Mouse (Mus musculus) embryonic facial prominence, embryonic 12.5 days (tissue): ENCODE measurements around the gene Prkch. TPM values are rescaled to one million over a fixed set of nuclear protein-coding genes. Genes with fewer than 3 reads are reported as not detected.

Experiments used
- ATAC-seq: fragments of 200-750 bp; cut with Nextera tagmentation; 2 replicates; pipeline ENCODE4 v1.8.0; 2017; ENCODE audit not compliant: insufficient number of reproducible peaks, insufficient read depth, low FRiP score, low TSS enrichment
- H3K27ac ChIP-seq: fragments of 300-500 bp; sonication (generic); 2 replicates; pipeline ENCODE4 v1.5.1; 2016; ENCODE audit warnings: mild to moderate bottlenecking
- H3K27me3 ChIP-seq: fragments of 300-500 bp; sonication (generic); 2 replicates; pipeline ENCODE4 v1.6.1; 2016; ENCODE audit warnings: mild to moderate bottlenecking, moderate library complexity
- H3K36me3 ChIP-seq: fragments of 300-500 bp; sonication (generic); 2 replicates; pipeline ENCODE4 v1.6.1; 2016; ENCODE audit warnings: mild to moderate bottlenecking
- H3K4me1 ChIP-seq: fragments of 300-500 bp; sonication (generic); 2 replicates; pipeline ENCODE4 v1.6.1; 2016
- H3K4me2 ChIP-seq: fragments of 300-500 bp; sonication (generic); replicated peaks from 2 replicates; pipeline ENCODE4 v1.6.1; 2016; ENCODE audit warnings: mild to moderate bottlenecking, moderate library complexity
- H3K4me3 ChIP-seq: fragments of 300-500 bp; sonication (generic); 2 replicates; pipeline ENCODE4 v1.5.1; 2016; ENCODE audit warnings: mild to moderate bottlenecking
- H3K9ac ChIP-seq: fragments of 300-500 bp; sonication (generic); 2 replicates; pipeline ENCODE4 v1.6.1; 2016; ENCODE audit warnings: mild to moderate bottlenecking, moderate library complexity
- H3K9me3 ChIP-seq: fragments of 300-500 bp; sonication (generic); 2 replicates; pipeline ENCODE4 v1.6.1; 2016; ENCODE audit warnings: mild to moderate bottlenecking, moderate library complexity
- WGBS: fragments of 180-500 bp; shearing (Covaris S2); methylation state at CpG from one replicate; pipeline ENCODE4 v1.1.7; 2016; 5-methylcytosine and 5-hydroxymethylcytosine counted together
- polyA plus RNA-seq: library from polyadenylated mRNA; unstranded; fragments of >200 nt; fragmentation: Nextera tagmentation; extraction: Ambion mirVana; gene quantifications from 2 replicates; pipeline ENCODE4 v1.2.1, GENCODE M21; 2016

Prkch gene
- polyA plus RNA-seq, 1 experiment from 2014 or later, result 13.9 TPM

DNA sequence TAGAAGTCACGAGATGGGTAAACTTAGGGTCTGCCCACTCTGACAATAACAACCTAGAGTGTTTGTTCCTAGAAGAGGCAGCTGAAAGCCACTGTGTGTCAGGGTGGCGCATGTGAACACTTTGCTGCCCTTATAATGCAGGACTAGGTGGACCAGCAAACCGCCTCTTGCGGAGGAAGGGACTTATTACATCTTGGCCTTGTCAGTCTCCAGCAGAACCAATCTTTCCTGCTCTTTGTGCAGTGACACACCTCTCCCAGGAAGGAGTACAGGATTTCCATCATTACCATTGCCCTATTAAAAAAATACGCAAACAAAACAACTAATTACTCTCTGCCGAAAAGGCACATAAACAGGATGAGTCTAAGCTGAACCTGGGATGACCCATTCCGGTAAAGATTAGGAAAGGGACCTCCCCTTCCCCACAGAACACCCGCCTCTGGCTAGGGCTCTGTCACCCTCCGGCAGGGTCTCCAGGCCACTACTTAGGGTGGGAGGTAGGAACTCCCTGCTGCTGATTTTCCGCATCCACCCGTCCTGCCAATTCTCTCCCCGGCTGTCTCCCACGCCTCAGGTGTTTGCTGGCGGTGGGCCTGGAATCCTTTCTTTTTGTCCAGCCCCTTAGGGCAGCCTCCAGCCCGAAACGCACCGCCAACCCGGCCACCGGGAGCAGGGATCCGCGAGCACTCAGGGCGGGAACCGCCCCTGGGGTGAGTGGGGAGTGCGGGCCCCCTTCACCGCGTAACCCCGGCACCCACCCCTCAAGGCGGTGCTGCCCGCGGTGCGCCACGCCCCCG lies 585 bp upstream of the Prkch start:
- ATAC-seq, result peak; percentile 62; the same call in 1 of the 2 replicates
- Histone ChIP-seq H3K4me3 (peak overlapping the region; percentile 62), H3K27ac (peak overlapping the region; percentile 61; the same call in 1 of the 2 replicates), H3K4me1 (0 out of 2 replicates have a peak, but pooled peaks cover 12% of the 10 kb centered on the region), H3K9me3 (no peaks in the 10 kb centered on the region), H3K27me3 (peaks cover 22% of the 10 kb centered on the region), H3K36me3 (no peaks in the 10 kb centered on the region), H3K9ac (peak overlapping the region; percentile 72), H3K4me2 (peak overlapping the region; percentile 84)
- 4% methylated on average over 33 of the region's 33 CpGs for WGBS

DNA sequence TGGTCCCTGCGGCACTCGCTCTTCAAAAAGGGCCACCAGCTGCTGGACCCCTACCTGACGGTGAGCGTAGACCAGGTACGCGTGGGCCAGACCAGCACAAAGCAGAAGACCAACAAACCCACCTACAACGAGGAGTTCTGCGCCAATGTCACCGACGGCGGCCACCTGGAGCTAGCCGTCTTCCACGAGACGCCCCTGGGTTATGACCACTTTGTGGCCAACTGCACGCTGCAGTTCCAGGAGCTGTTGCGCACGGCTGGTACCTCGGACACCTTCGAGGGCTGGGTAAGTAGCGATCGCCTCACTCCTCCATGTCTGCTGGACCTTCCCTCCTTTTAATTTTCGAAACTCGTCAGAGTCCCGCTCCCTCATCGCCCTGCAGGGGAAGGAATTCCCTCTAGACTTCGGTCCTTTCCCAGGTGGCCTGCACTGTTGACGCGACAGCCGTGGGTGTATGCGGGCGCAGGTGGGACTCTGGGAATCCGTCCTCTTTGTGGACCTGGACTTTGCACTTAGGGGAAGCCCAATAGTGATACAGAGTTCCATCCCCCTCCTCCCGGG lies 725 bp downstream of the Prkch start:
- H3K4me2 ChIP-seq, result peak overlapping the region; percentile 84
- H3K4me3 ChIP-seq, result peak overlapping the region; percentile 62
- 0 out of 2 replicates have a peak, but pooled peaks cover 12% of the 10 kb centered on the region for H3K4me1 ChIP-seq
- ATAC-seq, result peak; percentile 57
- H3K9me3 ChIP-seq, result no peaks in the 10 kb centered on the region
- H3K36me3 ChIP-seq, result no peaks in the 10 kb centered on the region
- WGBS, result under 1% methylated on average over 33 of the region's 33 CpGs
- H3K27ac ChIP-seq, result 0 out of 2 replicates have a peak overlapping the region, but pooled peaks have one; percentile 61
- peaks cover 22% of the 10 kb centered on the region for H3K27me3 ChIP-seq
- peak overlapping the region; percentile 72 for H3K9ac ChIP-seq

DNA sequence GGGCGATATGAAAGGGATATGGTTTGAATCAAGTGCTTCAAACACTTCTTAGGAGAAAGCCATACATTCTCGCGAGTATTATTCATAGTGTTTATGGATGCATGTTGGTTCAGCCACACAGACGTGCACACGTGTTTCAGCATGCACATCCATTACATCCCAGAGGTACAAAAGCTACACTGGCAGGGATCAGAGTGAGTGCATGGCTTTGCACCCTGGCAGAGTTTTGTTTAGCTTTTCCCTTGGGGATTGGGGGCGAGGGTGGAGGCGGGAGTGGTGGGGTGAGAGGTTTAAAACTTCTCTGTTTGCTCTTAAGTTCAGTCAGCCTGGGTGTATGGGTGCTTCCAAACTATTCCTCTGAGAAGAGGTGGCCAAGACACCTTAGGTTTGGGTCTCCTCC lies 1.3 kb downstream of the Prkch start:
- Histone ChIP-seq H3K4me3 (peak overlapping the region; percentile 62), H3K9ac (peak overlapping the region; percentile 20; the same call in 1 of the 2 replicates), H3K4me1 (0 out of 2 replicates have a peak, but pooled peaks cover 12% of the 10 kb centered on the region), H3K27ac (no peak overlapping the region), H3K4me2 (peak overlapping the region; percentile 84), H3K9me3 (no peaks in the 10 kb centered on the region), H3K36me3 (no peaks in the 10 kb centered on the region), H3K27me3 (peaks cover 19% of the 10 kb centered on the region)
- ATAC-seq, result no peak
- WGBS, result 2% methylated on average over 7 of the region's 7 CpGs

DNA sequence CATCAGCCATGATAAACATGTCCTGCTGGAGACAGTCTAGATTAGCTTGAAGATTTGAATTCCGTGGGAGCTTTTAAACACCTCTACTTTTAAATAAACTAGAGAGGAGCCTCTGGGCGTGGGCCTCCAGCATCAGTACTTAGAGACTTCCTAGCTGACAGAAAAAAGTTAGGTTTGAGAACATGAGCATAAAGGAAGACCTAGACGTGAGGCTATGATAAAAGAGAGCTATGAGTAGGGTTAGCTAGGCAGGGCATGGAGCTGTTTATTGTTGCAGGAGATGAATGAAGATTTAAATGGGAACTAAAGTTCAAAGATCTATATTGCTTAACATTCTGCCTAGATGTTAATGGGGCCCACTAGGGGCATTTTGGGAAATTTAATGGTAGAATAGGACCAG lies 2.7 kb downstream of the Prkch start:
- H3K9me3 ChIP-seq, result no peaks in the 10 kb centered on the region
- peaks cover 16% of the 10 kb centered on the region for H3K27me3 ChIP-seq
- WGBS, result 64% methylated on average over 3 of the region's 3 CpGs
- no peak overlapping the region for H3K4me3 ChIP-seq
- 0 out of 2 replicates have a peak, but pooled peaks cover 12% of the 10 kb centered on the region for H3K4me1 ChIP-seq
- H3K36me3 ChIP-seq, result no peaks in the 10 kb centered on the region
- no peak overlapping the region for H3K4me2 ChIP-seq
- no peak for ATAC-seq
- no peak overlapping the region for H3K27ac ChIP-seq
- H3K9ac ChIP-seq, result no peak overlapping the region

DNA sequence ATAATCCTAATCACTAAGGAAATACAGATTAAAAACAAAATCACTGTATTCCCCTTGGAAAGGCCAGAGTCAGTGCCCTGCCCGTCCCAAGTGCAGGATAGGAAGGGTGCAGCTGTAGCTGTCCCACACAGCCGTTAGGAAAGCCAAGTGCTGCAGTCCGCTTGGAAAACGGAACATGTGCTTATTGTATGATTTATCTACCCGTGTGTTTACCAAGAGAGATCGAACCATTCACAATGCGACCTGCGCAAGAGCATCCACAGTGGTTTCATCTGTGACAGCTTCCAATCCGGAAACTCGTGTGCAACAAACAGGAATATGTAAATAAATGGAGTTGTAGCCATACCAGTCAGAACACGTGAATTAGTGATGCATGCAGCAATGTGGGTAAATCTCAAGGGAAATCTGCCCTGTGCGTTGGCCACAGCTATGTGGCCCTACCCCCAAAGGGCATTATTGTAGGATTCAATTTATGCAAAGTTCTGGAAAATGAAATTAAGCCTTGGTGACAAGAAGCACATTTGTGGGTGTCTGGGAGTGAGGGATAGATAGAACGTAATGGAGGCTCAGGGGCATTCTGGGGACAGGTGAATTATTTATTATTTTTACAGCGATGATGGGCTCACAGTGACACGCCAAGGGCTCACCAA lies 6.2 kb downstream of the Prkch start:
- 84% methylated on average over 15 of the region's 15 CpGs for WGBS
- no peaks in the 10 kb centered on the region for H3K36me3 ChIP-seq

DNA sequence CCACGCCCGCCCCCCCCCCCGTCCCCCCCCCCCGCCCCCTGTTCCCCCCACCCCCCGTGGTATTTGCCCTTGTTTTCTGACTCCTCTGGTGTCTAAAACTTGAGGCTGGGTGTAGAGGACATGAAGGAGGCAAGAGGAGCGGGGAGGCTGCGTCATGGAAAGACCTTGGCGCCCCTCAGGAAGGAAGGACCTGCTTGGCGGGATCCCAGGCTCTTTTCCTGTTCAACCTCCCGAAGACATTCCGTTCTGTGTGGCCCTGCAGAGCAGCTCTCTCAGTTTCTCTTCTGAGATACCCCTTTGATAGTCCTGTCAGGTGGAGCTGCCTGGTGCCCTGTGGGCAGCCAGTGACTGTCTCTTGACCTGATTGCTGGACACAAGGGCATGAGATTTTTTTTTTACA lies 7.0 kb downstream of the Prkch start:
- ATAC-seq, result no peak

More for the DNA sequence above, 6.2 kb downstream of the Prkch start:
- Histone ChIP-seq H3K4me2 (no peak overlapping the region), H3K9ac (no peak overlapping the region), H3K27me3 (peaks cover 12% of the 10 kb centered on the region), H3K9me3 (no peaks in the 10 kb centered on the region), H3K27ac (no peak overlapping the region), H3K4me1 (0 out of 2 replicates have a peak, but pooled peaks cover 4% of the 10 kb centered on the region), H3K4me3 (no peak overlapping the region)
- no peak for ATAC-seq

DNA sequence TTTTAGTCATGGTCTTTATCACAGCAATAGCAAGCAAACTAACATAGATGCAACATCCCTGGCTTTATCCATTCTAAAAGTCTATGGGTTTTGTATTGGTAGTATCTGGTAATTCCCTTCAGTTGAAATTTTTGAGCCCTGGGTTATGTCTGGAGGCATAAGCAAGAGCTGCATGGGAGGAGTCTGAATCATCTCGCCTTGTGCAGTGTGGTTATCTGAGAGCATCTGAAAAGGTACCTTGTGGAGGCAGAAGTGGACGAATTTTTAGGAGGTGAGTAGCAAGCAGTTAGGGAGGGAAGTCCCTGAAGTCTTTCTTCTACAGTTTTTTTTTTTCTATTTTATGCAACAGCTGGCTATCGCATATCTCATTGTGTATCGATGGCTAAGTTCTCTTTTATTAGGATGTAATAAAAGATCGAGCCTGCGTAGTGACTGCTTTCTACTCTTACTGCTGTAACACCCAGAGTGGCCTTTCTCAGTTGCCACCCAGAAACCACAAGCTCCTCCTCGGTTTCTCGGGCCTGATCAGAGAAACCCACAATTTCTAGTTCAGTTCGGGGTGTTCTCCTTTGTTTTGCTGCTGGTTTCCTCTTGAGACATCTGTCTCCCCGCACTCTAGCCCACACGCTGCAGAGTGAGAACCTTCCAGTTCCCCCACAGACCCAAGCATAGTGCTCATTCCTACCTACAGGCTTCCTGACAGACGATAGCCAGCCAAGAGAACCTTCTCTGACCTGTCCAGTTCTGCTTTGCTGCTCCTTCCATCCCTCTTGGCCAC lies 8.6 kb downstream of the Prkch start:
- H3K9me3 ChIP-seq, result no peaks in the 10 kb centered on the region
- no peaks in the 10 kb centered on the region for H3K36me3 ChIP-seq
- H3K9ac ChIP-seq, result no peak overlapping the region
- ATAC-seq, result no peak
- H3K27me3 ChIP-seq, result no peaks in the 10 kb centered on the region
- H3K27ac ChIP-seq, result no peak overlapping the region
- peaks cover 3% of the 10 kb centered on the region; the same call in 1 of the 2 replicates for H3K4me1 ChIP-seq
- H3K4me3 ChIP-seq, result no peak overlapping the region
- 89% methylated on average over 12 of the region's 12 CpGs for WGBS
- H3K4me2 ChIP-seq, result no peak overlapping the region

More for the DNA sequence above, 7.0 kb downstream of the Prkch start:
- WGBS, result 71% methylated on average over 11 of the region's 11 CpGs
- Histone ChIP-seq H3K4me2 (no peak overlapping the region), H3K9ac (no peak overlapping the region), H3K27me3 (peaks cover 6% of the 10 kb centered on the region; the same call in 1 of the 2 replicates), H3K4me1 (no peaks in the 10 kb centered on the region), H3K36me3 (no peaks in the 10 kb centered on the region), H3K4me3 (no peak overlapping the region), H3K9me3 (no peaks in the 10 kb centered on the region), H3K27ac (no peak overlapping the region)

DNA sequence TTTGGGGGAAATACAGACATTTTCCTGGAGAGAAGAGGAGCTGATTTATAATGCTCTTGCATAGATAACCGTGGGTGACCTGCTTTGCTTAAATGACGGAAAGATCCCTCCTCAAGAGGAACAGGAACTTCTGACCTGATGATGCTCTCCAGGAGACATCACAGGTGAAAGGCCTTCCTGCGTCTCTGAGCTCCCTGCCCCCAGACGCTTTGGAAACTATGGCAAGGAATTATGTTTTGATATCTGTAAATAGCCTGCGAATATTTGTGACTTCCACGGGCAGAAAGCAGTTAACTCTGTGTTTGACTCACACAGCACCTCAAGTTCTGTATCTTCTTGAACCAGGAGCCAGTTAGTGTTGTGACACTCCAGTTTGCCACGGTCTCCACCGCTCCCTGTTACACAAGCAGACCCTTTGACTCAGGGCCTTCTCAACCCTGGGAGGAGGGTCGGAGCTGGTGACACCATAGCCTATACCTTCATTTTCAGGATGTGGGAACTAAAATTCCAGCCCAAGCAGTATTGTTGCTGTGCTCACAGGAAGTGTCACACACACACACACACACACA lies 9.7 kb downstream of the Prkch start:
- Histone ChIP-seq H3K4me3 (no peak overlapping the region), H3K4me2 (no peak overlapping the region), H3K36me3 (no peaks in the 10 kb centered on the region), H3K9ac (no peak overlapping the region), H3K27me3 (no peaks in the 10 kb centered on the region), H3K27ac (no peak overlapping the region), H3K9me3 (no peaks in the 10 kb centered on the region), H3K4me1 (peaks cover 5% of the 10 kb centered on the region; the same call in 1 of the 2 replicates)
- ATAC-seq, result no peak
- WGBS, result 86% methylated on average over 9 of the region's 9 CpGs

DNA sequence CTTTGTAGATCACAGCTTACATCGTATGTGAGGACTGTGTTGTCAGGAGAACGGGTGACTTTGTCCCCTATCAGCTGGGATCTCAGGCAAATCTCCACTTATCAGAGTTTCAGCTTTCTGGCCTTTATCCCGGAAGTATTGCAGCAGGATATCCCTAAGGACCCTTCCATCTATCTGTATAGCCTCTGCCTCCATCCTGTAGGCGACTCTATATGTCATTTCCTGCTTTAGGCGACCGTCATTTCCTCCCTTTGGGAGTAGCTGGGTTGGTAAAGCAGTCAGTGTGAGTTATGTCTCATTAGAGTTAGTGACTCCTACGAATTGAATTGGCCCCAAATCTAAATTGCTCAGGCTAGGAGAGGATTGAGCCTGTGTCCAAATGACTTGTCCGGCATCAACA lies 10.6 kb downstream of the Prkch start:
- H3K36me3 ChIP-seq, result no peaks in the 10 kb centered on the region
- H3K4me2 ChIP-seq, result no peak overlapping the region
- no peak overlapping the region for H3K9ac ChIP-seq
- 80% methylated on average over 8 of the region's 8 CpGs for WGBS
- ATAC-seq, result no peak
- H3K9me3 ChIP-seq, result no peaks in the 10 kb centered on the region
- no peak overlapping the region for H3K4me3 ChIP-seq
- H3K4me1 ChIP-seq, result peaks cover 5% of the 10 kb centered on the region; the same call in 1 of the 2 replicates
- H3K27me3 ChIP-seq, result no peaks in the 10 kb centered on the region
- no peak overlapping the region for H3K27ac ChIP-seq

DNA sequence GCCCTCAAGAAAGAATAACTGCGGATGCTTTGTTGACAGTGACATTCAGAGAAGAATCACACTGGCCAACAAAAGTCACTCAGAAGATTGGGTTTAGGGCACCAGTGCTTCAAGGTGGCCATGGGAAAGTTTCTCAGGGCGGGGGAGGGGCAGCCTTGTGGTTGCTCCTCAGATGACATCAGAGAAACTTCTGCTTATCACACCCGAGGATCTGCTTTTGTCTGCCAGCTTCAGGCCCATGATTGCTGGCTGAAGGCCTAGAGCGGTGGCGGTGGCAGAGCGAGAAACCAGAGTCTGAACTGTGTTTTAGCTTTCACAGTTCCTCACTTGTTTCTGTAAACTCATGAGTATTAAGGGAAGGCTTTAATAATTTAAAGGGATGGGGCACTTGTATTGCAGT lies 13.6 kb downstream of the Prkch start:
- Histone ChIP-seq H3K36me3 (no peaks in the 10 kb centered on the region), H3K4me3 (no peak overlapping the region), H3K9me3 (no peaks in the 10 kb centered on the region), H3K27ac (no peak overlapping the region), H3K4me1 (peaks cover 5% of the 10 kb centered on the region; the same call in 1 of the 2 replicates), H3K27me3 (no peaks in the 10 kb centered on the region), H3K4me2 (no peak overlapping the region), H3K9ac (no peak overlapping the region)
- WGBS, result 54% methylated on average over 6 of the region's 6 CpGs
- ATAC-seq, result no peak

DNA sequence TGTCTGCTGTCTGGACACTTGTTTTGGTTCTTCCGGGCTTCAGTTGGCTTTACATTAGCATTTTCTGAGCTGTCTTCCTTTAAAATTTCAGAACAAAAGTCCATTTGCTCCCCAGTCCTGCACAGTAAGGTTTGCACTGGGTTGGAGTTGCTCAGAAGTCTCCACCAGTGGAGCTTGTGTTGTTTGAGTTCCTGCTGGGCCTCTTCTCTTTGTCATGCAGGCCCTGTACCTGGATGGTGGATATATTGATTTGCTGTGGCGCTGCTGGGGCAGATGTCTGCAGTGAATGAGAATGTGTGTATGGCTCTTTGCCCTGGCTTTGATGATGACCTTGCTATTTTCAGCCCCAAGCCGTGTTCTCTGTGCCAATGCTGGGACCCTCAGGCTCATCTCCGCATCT lies 15.9 kb downstream of the Prkch start:
- Histone ChIP-seq H3K36me3 (no peaks in the 10 kb centered on the region), H3K27me3 (no peaks in the 10 kb centered on the region), H3K9me3 (no peaks in the 10 kb centered on the region), H3K4me1 (peaks cover 5% of the 10 kb centered on the region; the same call in 1 of the 2 replicates), H3K4me3 (no peak overlapping the region), H3K27ac (no peak overlapping the region), H3K9ac (no peak overlapping the region), H3K4me2 (no peak overlapping the region)
- ATAC-seq, result no peak
- WGBS, result 75% methylated on average over 4 of the region's 4 CpGs
